Mouse (Mus musculus): ENCODE results near the gene Blm. TPM values are rescaled to one million over a fixed set of nuclear protein-coding genes. Genes with fewer than 3 reads are reported as not detected.

Blm gene
- polyA plus RNA-seq, 1 experiment from 2014 or later: 12.9 TPM

GRCm38 (mm10) chr7:80491086-80491485 is 43.8 kb downstream of the Blm start:
- WGBS: 92% methylated on average over 3 of the region's 3 CpGs
- Histone ChIP-seq H3K27me3 (ENCODE audit: control insufficient read depth, insufficient read depth, low read length) (no peaks in the 10 kb centered on the region), H3K36me3 (ENCODE audit: control insufficient read depth, insufficient read depth, low read length) (peaks cover 20% of the 10 kb centered on the region), H3K4me1 (ENCODE audit: control insufficient read depth, insufficient read depth, low read length) (no peaks in the 10 kb centered on the region), H3K9me3 (ENCODE audit: control insufficient read depth, low read length) (no peaks in the 10 kb centered on the region), H3K9ac (replicated peaks; ENCODE audit: low read length) (no peak overlapping the region), H3K4me2 (ENCODE audit: low read length) (no peak overlapping the region), H3K27ac (replicated peaks; ENCODE audit: low read depth, low read length) (no peak overlapping the region), H3K4me3 (replicated peaks; ENCODE audit: low read depth, low read length) (no peak overlapping the region)
- ATAC-seq (ENCODE audit: low FRiP score, low TSS enrichment) (no peak), DNase-seq (no peak)

GRCm38 (mm10) chr7:80490351-80490750 is 44.6 kb downstream of the Blm start:
- 94% methylated on average over 2 of the region's 2 CpGs for whole genome bisulfite sequencing
- DNase-seq (no peak), ATAC-seq (ENCODE audit: low FRiP score, low TSS enrichment) (no peak)
- H3K9me3 ChIP-seq (ENCODE audit: control insufficient read depth, low read length): no peaks in the 10 kb centered on the region
- no peak overlapping the region for H3K9ac ChIP-seq (replicated peaks; ENCODE audit: low read length)
- H3K27ac ChIP-seq (replicated peaks; ENCODE audit: low read depth, low read length): no peak overlapping the region
- H3K36me3 ChIP-seq (ENCODE audit: control insufficient read depth, insufficient read depth, low read length): peaks cover 20% of the 10 kb centered on the region
- no peaks in the 10 kb centered on the region for H3K4me1 ChIP-seq (ENCODE audit: control insufficient read depth, insufficient read depth, low read length)
- no peak overlapping the region for H3K4me2 ChIP-seq (ENCODE audit: low read length)
- no peaks in the 10 kb centered on the region for H3K27me3 ChIP-seq (ENCODE audit: control insufficient read depth, insufficient read depth, low read length)
- H3K4me3 ChIP-seq (replicated peaks; ENCODE audit: low read depth, low read length): no peak overlapping the region

GRCm38 (mm10) chr7:80489445-80489844 is 45.5 kb downstream of the Blm start:
- WGBS: 90% methylated on average over 1 of the region's 1 CpGs
- no peak overlapping the region for H3K4me3 ChIP-seq (replicated peaks; ENCODE audit: low read depth, low read length)
- no peak for DNase-seq

GRCm38 (mm10) chr7:80487239-80487638 is 47.7 kb downstream of the Blm start:
- H3K9me3 ChIP-seq (ENCODE audit: control insufficient read depth, low read length): no peaks in the 10 kb centered on the region
- 0 out of 2 replicates have a peak, but pooled peaks cover 3% of the 10 kb centered on the region for H3K36me3 ChIP-seq (ENCODE audit: control insufficient read depth, insufficient read depth, low read length)
- no peaks in the 10 kb centered on the region for H3K4me1 ChIP-seq (ENCODE audit: control insufficient read depth, insufficient read depth, low read length)
- no peak overlapping the region for H3K9ac ChIP-seq (replicated peaks; ENCODE audit: low read length)
- no peak overlapping the region for H3K4me3 ChIP-seq (replicated peaks; ENCODE audit: low read depth, low read length)
- DNase-seq: no peak
- ATAC-seq (ENCODE audit: low FRiP score, low TSS enrichment): no peak
- H3K27ac ChIP-seq (replicated peaks; ENCODE audit: low read depth, low read length): no peak overlapping the region
- no peak overlapping the region for H3K4me2 ChIP-seq (ENCODE audit: low read length)
- WGBS: 89% methylated on average over 4 of the region's 4 CpGs
- H3K27me3 ChIP-seq (ENCODE audit: control insufficient read depth, insufficient read depth, low read length): no peaks in the 10 kb centered on the region

More at GRCm38 (mm10) chr7:80489445-80489844, 45.5 kb downstream of the Blm start:
- no peak overlapping the region for H3K4me2 ChIP-seq (ENCODE audit: low read length)
- H3K27me3 ChIP-seq (ENCODE audit: control insufficient read depth, insufficient read depth, low read length): no peaks in the 10 kb centered on the region
- ATAC-seq (ENCODE audit: low FRiP score, low TSS enrichment): no peak
- no peak overlapping the region for H3K27ac ChIP-seq (replicated peaks; ENCODE audit: low read depth, low read length)
- H3K9ac ChIP-seq (replicated peaks; ENCODE audit: low read length): no peak overlapping the region
- H3K9me3 ChIP-seq (ENCODE audit: control insufficient read depth, low read length): no peaks in the 10 kb centered on the region
- H3K36me3 ChIP-seq (ENCODE audit: control insufficient read depth, insufficient read depth, low read length): peaks cover 15% of the 10 kb centered on the region
- H3K4me1 ChIP-seq (ENCODE audit: control insufficient read depth, insufficient read depth, low read length): no peaks in the 10 kb centered on the region

GRCm38 (mm10) chr7:80480097-80480496 is 54.8 kb downstream of the Blm start:
- WGBS: 91% methylated on average over 7 of the region's 7 CpGs
- no peaks in the 10 kb centered on the region for H3K27me3 ChIP-seq (ENCODE audit: control insufficient read depth, insufficient read depth, low read length)
- no peaks in the 10 kb centered on the region for H3K9me3 ChIP-seq (ENCODE audit: control insufficient read depth, low read length)
- H3K4me3 ChIP-seq (replicated peaks; ENCODE audit: low read depth, low read length): no peak overlapping the region
- ATAC-seq (ENCODE audit: low FRiP score, low TSS enrichment) (no peak), DNase-seq (no peak)
- H3K36me3 ChIP-seq (ENCODE audit: control insufficient read depth, insufficient read depth, low read length): peaks cover 6% of the 10 kb centered on the region; the same call in 1 of the 2 replicates
- no peak overlapping the region for H3K27ac ChIP-seq (replicated peaks; ENCODE audit: low read depth, low read length)
- H3K4me1 ChIP-seq (ENCODE audit: control insufficient read depth, insufficient read depth, low read length): no peaks in the 10 kb centered on the region
- no peak overlapping the region for H3K4me2 ChIP-seq (ENCODE audit: low read length)
- H3K9ac ChIP-seq (replicated peaks; ENCODE audit: low read length): no peak overlapping the region

GRCm38 (mm10) chr7:80473837-80474236 is 61.1 kb downstream of the Blm start:
- H3K4me1 ChIP-seq (ENCODE audit: control insufficient read depth, insufficient read depth, low read length): no peaks in the 10 kb centered on the region
- H3K27me3 ChIP-seq (ENCODE audit: control insufficient read depth, insufficient read depth, low read length): no peaks in the 10 kb centered on the region
- WGBS: 95% methylated on average over 7 of the region's 7 CpGs
- no peaks in the 10 kb centered on the region for H3K36me3 ChIP-seq (ENCODE audit: control insufficient read depth, insufficient read depth, low read length)
- H3K4me2 ChIP-seq (ENCODE audit: low read length): no peak overlapping the region
- DNase-seq (no peak), ATAC-seq (ENCODE audit: low FRiP score, low TSS enrichment) (no peak)
- no peak overlapping the region for H3K9ac ChIP-seq (replicated peaks; ENCODE audit: low read length)
- no peak overlapping the region for H3K27ac ChIP-seq (replicated peaks; ENCODE audit: low read depth, low read length)
- no peak overlapping the region for H3K4me3 ChIP-seq (replicated peaks; ENCODE audit: low read depth, low read length)
- no peaks in the 10 kb centered on the region for H3K9me3 ChIP-seq (ENCODE audit: control insufficient read depth, low read length)

GRCm38 (mm10) chr7:80468851-80469250 is 66.1 kb downstream of the Blm start:
- DNase-seq: no peak
- ATAC-seq (ENCODE audit: low FRiP score, low TSS enrichment): no peak
- Histone ChIP-seq H3K4me2 (ENCODE audit: low read length) (no peak overlapping the region), H3K9ac (replicated peaks; ENCODE audit: low read length) (no peak overlapping the region), H3K27ac (replicated peaks; ENCODE audit: low read depth, low read length) (no peak overlapping the region), H3K4me3 (replicated peaks; ENCODE audit: low read depth, low read length) (no peak overlapping the region), H3K9me3 (ENCODE audit: control insufficient read depth, low read length) (no peaks in the 10 kb centered on the region), H3K27me3 (ENCODE audit: control insufficient read depth, insufficient read depth, low read length) (no peaks in the 10 kb centered on the region), H3K4me1 (ENCODE audit: control insufficient read depth, insufficient read depth, low read length) (no peaks in the 10 kb centered on the region), H3K36me3 (ENCODE audit: control insufficient read depth, insufficient read depth, low read length) (peaks cover 10% of the 10 kb centered on the region; the same call in 1 of the 2 replicates)
- 89% methylated on average over 2 of the region's 2 CpGs for WGBS

- DNase-seq (no peak), ATAC-seq (ENCODE audit: low FRiP score, low TSS enrichment) (no peak)
- H3K36me3 ChIP-seq (ENCODE audit: control insufficient read depth, insufficient read depth, low read length): peaks cover 13% of the 10 kb centered on the region
- no peak overlapping the region for H3K4me2 ChIP-seq (ENCODE audit: low read length)
- H3K4me3 ChIP-seq (replicated peaks; ENCODE audit: low read depth, low read length): no peak overlapping the region
- H3K9ac ChIP-seq (replicated peaks; ENCODE audit: low read length): 0 out of 2 replicates have a peak overlapping the region, but pooled peaks have one; percentile 16
- H3K27ac ChIP-seq (replicated peaks; ENCODE audit: low read depth, low read length): no peak overlapping the region
- H3K27me3 ChIP-seq (ENCODE audit: control insufficient read depth, insufficient read depth, low read length): no peaks in the 10 kb centered on the region
- WGBS: 99% methylated on average over 2 of the region's 2 CpGs
- no peaks in the 10 kb centered on the region for H3K9me3 ChIP-seq (ENCODE audit: control insufficient read depth, low read length)
- no peaks in the 10 kb centered on the region for H3K4me1 ChIP-seq (ENCODE audit: control insufficient read depth, insufficient read depth, low read length)
Measured at GRCm38 (mm10) chr7:80467334-80467733, 67.6 kb downstream of the Blm start.

GRCm38 (mm10) chr7:80464831-80465230 is 70.1 kb downstream of the Blm start:
- DNase-seq: no peak
- Histone ChIP-seq H3K36me3 (ENCODE audit: control insufficient read depth, insufficient read depth, low read length) (peaks cover 20% of the 10 kb centered on the region), H3K4me2 (ENCODE audit: low read length) (no peak overlapping the region), H3K9me3 (ENCODE audit: control insufficient read depth, low read length) (no peaks in the 10 kb centered on the region), H3K27ac (replicated peaks; ENCODE audit: low read depth, low read length) (no peak overlapping the region), H3K27me3 (ENCODE audit: control insufficient read depth, insufficient read depth, low read length) (no peaks in the 10 kb centered on the region), H3K4me3 (replicated peaks; ENCODE audit: low read depth, low read length) (no peak overlapping the region), H3K9ac (replicated peaks; ENCODE audit: low read length) (no peak overlapping the region), H3K4me1 (ENCODE audit: control insufficient read depth, insufficient read depth, low read length) (no peaks in the 10 kb centered on the region)
- no peak for ATAC-seq (ENCODE audit: low FRiP score, low TSS enrichment)
- WGBS: 91% methylated on average over 5 of the region's 5 CpGs

All from midbrain, embryonic 14.5 days (tissue).